Mouse (Mus musculus) olfactory bulb, adult 2 months (tissue): ENCODE results near the gene Lrp2bp.

ENCODE experiments used
- CTCF ChIP-seq: fragments of 200-500 bp; IDR thresholded peaks from 2 replicates; pipeline ENCODE4 v1.5.1; 2012; ENCODE audit warnings: low read depth, mild to moderate bottlenecking, low read length, moderate library complexity; ENCODE audit not compliant: insufficient read depth
- POLR2A ChIP-seq: fragments of 200-500 bp; IDR thresholded peaks from 2 replicates; pipeline ENCODE4 v1.6.1; 2012; ENCODE audit warnings: mild to moderate bottlenecking, low read depth, low read length, moderate library complexity; ENCODE audit not compliant: insufficient read depth

DNA sequence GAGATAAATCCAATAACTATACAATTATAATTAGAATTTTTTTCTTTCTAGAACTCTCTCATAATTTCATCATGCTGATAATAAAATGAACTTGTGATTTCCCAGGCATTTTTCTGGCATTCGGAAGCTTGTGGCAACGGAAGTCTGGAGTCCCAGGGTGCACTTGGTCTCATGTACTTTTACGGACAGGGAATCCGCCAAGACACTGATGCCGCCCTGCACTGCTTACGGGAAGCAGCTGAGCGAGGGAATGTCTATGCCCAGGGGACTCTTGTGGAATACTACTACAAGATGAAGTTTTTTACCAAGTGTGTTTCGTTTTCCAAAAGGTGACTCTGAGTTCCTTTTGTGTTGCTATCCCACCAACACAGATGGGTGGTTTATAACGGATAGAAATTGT is 23.7 kb downstream of the Lrp2bp start:
- TF ChIP-seq POLR2A (no peak), CTCF (no peak)
